9 mouse cellular contexts compared by ENCODE assay signal in the genomic region with DNA sequence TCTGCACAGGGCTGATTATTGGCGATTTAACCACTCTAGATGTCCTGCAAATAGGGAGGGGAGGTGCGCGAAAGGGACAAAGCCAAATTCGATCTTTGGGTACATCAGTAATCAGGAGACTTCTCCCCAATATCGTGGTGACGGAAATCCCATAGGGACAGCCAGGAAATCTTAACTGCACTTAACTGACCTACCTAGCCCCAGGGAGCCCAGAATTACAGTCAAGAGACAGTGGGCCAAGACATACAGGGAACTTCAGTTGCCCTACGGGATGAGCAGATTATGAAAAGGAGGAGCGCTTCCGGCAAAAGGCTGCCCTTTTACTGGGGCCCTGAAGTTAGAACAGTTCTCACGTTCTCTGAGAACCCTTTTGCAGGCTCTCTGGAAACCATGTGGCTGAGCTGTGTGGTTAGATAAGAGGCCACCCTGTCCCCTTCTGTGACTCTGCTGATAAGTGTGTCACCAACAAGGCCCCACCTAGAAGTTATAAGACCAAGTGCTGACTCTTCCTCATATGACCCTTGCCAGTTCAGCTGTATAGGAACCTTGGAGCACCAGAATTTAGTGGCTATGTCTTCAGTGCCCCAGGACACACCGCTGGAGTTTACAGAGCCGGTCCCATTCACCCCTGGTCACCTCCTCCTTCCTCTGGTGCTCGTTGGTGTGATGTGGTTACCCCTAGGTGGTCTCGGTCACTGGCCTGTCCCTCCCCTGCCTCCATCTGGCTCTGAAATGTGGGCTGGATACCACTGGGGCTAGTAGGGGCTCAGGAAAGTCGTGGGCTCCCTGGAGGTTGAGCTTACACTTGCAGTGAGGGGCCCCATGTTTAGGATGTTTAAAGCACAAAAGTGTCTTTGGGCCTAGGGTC. TPM values are rescaled to one million over a fixed set of nuclear protein-coding genes. Genes with fewer than 3 reads are reported as not detected.
DNase-seq lines count a peak whose midpoint lies in the region; ATAC-seq lines count a peak whose summit lies in the region.
"Had no signal": no experiment of that assay in that cellular context is flagged by ENCODE, and none has a peak within 500 bp of the region (broad histone marks: within the 10 kb centered on the region; RNA-seq: fewer than 3 reads in every experiment).

No protein-coding gene starts in this region.

- 34% methylated on average over 15 of the region's 15 CpGs for WGBS in heart, embryonic 12.5 days
- WGBS in hindbrain, embryonic 14.5 days: 71% methylated on average over 15 of the region's 15 CpGs
- 71% methylated on average over 15 of the region's 15 CpGs for WGBS in midbrain, embryonic 14.5 days

- 0 out of 2 replicates have a peak, but pooled peaks cover 5% of the 10 kb centered on the region for H3K36me3 ChIP-seq in heart, embryonic 12.5 days
- no peaks in the 10 kb centered on the region for H3K36me3 ChIP-seq in hindbrain, embryonic 14.5 days (replicated peaks; ENCODE audit: control insufficient read depth, insufficient read depth)
- H3K36me3 ChIP-seq in midbrain, embryonic 14.5 days (ENCODE audit: control insufficient read depth, insufficient read depth, low read length): no peaks in the 10 kb centered on the region

- peaks cover 44% of the 10 kb centered on the region for H3K4me1 ChIP-seq in heart, embryonic 12.5 days (replicated peaks)
- H3K4me1 ChIP-seq in hindbrain, embryonic 14.5 days (replicated peaks; ENCODE audit: control insufficient read depth, insufficient read depth, low read length): peaks cover 16% of the 10 kb centered on the region
- peaks cover 19% of the 10 kb centered on the region for H3K4me1 ChIP-seq in midbrain, embryonic 14.5 days (ENCODE audit: control insufficient read depth, insufficient read depth, low read length)

- H3K27ac ChIP-seq in heart, embryonic 12.5 days (ENCODE audit: poor library complexity, severe bottlenecking): peak overlapping the region; percentile 71
- H3K27ac ChIP-seq in hindbrain, embryonic 14.5 days: no peak overlapping the region
- H3K27ac ChIP-seq in midbrain, embryonic 14.5 days (replicated peaks; ENCODE audit: low read depth, low read length): no peak overlapping the region

- H3K9me3 ChIP-seq in heart, embryonic 12.5 days (replicated peaks): no peaks in the 10 kb centered on the region
- H3K9me3 ChIP-seq in hindbrain, embryonic 14.5 days (ENCODE audit: control insufficient read depth, low read length): no peaks in the 10 kb centered on the region
- H3K9me3 ChIP-seq in midbrain, embryonic 14.5 days (ENCODE audit: control insufficient read depth, low read length): no peaks in the 10 kb centered on the region

- DNase-seq in heart, postnatal 25 days (ENCODE audit: low spot score): no peak
- no peak for DNase-seq in hindbrain, embryonic 14.5 days (ENCODE audit: low spot score)
- no peak for DNase-seq in midbrain, embryonic 14.5 days
- no peak for DNase-seq in MN1 (ENCODE audit: low spot score)
- no peak for DNase-seq in adrenal gland, adult 2 months
- DNase-seq in cerebellum, postnatal 14 days: no peak

- no peaks in the 10 kb centered on the region for H3K27me3 ChIP-seq in heart, embryonic 12.5 days (replicated peaks)
- peaks cover 18% of the 10 kb centered on the region for H3K27me3 ChIP-seq in hindbrain, embryonic 14.5 days (ENCODE audit: control insufficient read depth, insufficient read depth, low read length)
- peaks cover 9% of the 10 kb centered on the region for H3K27me3 ChIP-seq in midbrain, embryonic 14.5 days (ENCODE audit: control insufficient read depth, insufficient read depth, low read length)
- H3K27me3 ChIP-seq: Patski had no signal

- intact Hi-C loops in heart, postnatal 25 days (cut with DNase I): no loop called here

- ATAC-seq in heart, embryonic 12.5 days (ENCODE audit: insufficient number of reproducible peaks, low FRiP score): peak; percentile 44
- peak; percentile 6 for ATAC-seq in activated CD4-positive, CD25-positive, alpha-beta regulatory T cell, adult 4 months
- ATAC-seq in hindbrain, embryonic 14.5 days (ENCODE audit: low FRiP score): no peak
- no peak for ATAC-seq in midbrain, embryonic 14.5 days (ENCODE audit: low FRiP score, low TSS enrichment)
- ATAC-seq: Patski had no signal

- peak overlapping the region; percentile 82 for H3K9ac ChIP-seq in heart, embryonic 12.5 days
- peak overlapping the region; percentile 50; the same call in 1 of the 2 replicates for H3K9ac ChIP-seq in hindbrain, embryonic 14.5 days
- H3K9ac ChIP-seq in midbrain, embryonic 14.5 days (replicated peaks; ENCODE audit: low read length): no peak overlapping the region

- H3K4me2 ChIP-seq in heart, embryonic 12.5 days: peak overlapping the region; percentile 84
- peak overlapping the region; percentile 51 for H3K4me2 ChIP-seq in hindbrain, embryonic 14.5 days (replicated peaks)
- peak overlapping the region; percentile 47; the same call in 1 of the 2 replicates for H3K4me2 ChIP-seq in midbrain, embryonic 14.5 days (ENCODE audit: low read length)

- peak overlapping the region; percentile 57 for H3K4me3 ChIP-seq in heart, embryonic 12.5 days
- H3K4me3 ChIP-seq in hindbrain, embryonic 14.5 days (replicated peaks; ENCODE audit: low read length): no peak overlapping the region
- H3K4me3 ChIP-seq in midbrain, embryonic 14.5 days (replicated peaks; ENCODE audit: low read depth, low read length): no peak overlapping the region

RNA-seq across cellular contexts. Expression of a gene that starts 3.1 kb away (rescaled TPM):
- polyA plus RNA-seq in heart, embryonic 12.5 days (2016; fragmentation: Nextera tagmentation; extraction: Ambion mirVana): 299 and 309 TPM in 2 replicates
- 100 to 1,000 TPM; 203 to 204 TPM for total RNA-seq in heart, postnatal 25 days (2021)
- polyA plus RNA-seq in activated CD4-positive, CD25-positive, alpha-beta regulatory T cell, adult 4 months (2017; shearing (Covaris generic)): 100 to 1,000 TPM; 132 to 140 TPM
- polyA plus RNA-seq in hindbrain, embryonic 14.5 days (2014; fragmentation: Nextera tagmentation; extraction: Ambion mirVana): 349 and 367 TPM in 2 replicates
- 286 and 365 TPM in 2 replicates for polyA plus RNA-seq in midbrain, embryonic 14.5 days (2014; fragmentation: Nextera tagmentation; extraction: Ambion mirVana)
- total RNA-seq in adrenal gland, adult 2 months (2021): 100 to 1,000 TPM; 187 to 197 TPM
- 190 and 213 TPM in 2 replicates for polyA plus RNA-seq in adrenal gland, adult 2 months (2012; rRNA removed)

RNA-seq across cellular contexts. Expression of a gene that starts 3.2 kb away (rescaled TPM):
- 9.8 and 9.9 TPM in 2 replicates for polyA plus RNA-seq in heart, embryonic 12.5 days (2016; fragmentation: Nextera tagmentation; extraction: Ambion mirVana)
- total RNA-seq in heart, postnatal 25 days (2021): 1 to 10 TPM in 1 of 2 experiments, under 1 TPM in 1; 0.70 to 1.4 TPM
- 1 to 10 TPM; 5.3 to 5.8 TPM for polyA plus RNA-seq in activated CD4-positive, CD25-positive, alpha-beta regulatory T cell, adult 4 months (2017; shearing (Covaris generic))
- 1.5 and 1.8 TPM in 2 replicates for polyA plus RNA-seq in hindbrain, embryonic 14.5 days (2014; fragmentation: Nextera tagmentation; extraction: Ambion mirVana)
- 0.85 and 1.3 TPM in 2 replicates for polyA plus RNA-seq in midbrain, embryonic 14.5 days (2014; fragmentation: Nextera tagmentation; extraction: Ambion mirVana)
- total RNA-seq in adrenal gland, adult 2 months (2021): 1 to 10 TPM in 1 of 2 experiments, under 1 TPM in 1; 0.40 to 1.1 TPM
- polyA plus RNA-seq in adrenal gland, adult 2 months (2012; rRNA removed): 0.44 and 0.55 TPM in 2 replicates

RNA-seq across cellular contexts. Expression of a gene that starts 3.2 kb away (rescaled TPM):
- polyA plus RNA-seq in heart, embryonic 12.5 days (2016; fragmentation: Nextera tagmentation; extraction: Ambion mirVana): 40.5 and 44.6 TPM in 2 replicates
- total RNA-seq in heart, postnatal 25 days (2021): 10 to 100 TPM; 32.0 to 33.3 TPM
- 10 to 100 TPM; 44.2 to 63.7 TPM for polyA plus RNA-seq in activated CD4-positive, CD25-positive, alpha-beta regulatory T cell, adult 4 months (2017; shearing (Covaris generic))
- 32.1 and 38.7 TPM in 2 replicates for polyA plus RNA-seq in hindbrain, embryonic 14.5 days (2014; fragmentation: Nextera tagmentation; extraction: Ambion mirVana)
- 23.0 and 27.3 TPM in 2 replicates for polyA plus RNA-seq in midbrain, embryonic 14.5 days (2014; fragmentation: Nextera tagmentation; extraction: Ambion mirVana)
- total RNA-seq in adrenal gland, adult 2 months (2021): 10 to 100 TPM; 62.8 to 64.0 TPM
- polyA plus RNA-seq in adrenal gland, adult 2 months (2012; rRNA removed): 136 and 165 TPM in 2 replicates

RNA-seq across cellular contexts. Expression of a gene that starts 12.2 kb away (rescaled TPM):
- polyA plus RNA-seq in heart, embryonic 12.5 days (2016; fragmentation: Nextera tagmentation; extraction: Ambion mirVana): 475 and 496 TPM in 2 replicates
- total RNA-seq in heart, postnatal 25 days (2021): 100 to 1,000 TPM; 683 to 734 TPM
- polyA plus RNA-seq in activated CD4-positive, CD25-positive, alpha-beta regulatory T cell, adult 4 months (2017; shearing (Covaris generic)): 100 to 1,000 TPM; 486 to 595 TPM
- polyA plus RNA-seq in hindbrain, embryonic 14.5 days (2014; fragmentation: Nextera tagmentation; extraction: Ambion mirVana): 383 and 445 TPM in 2 replicates
- 375 and 469 TPM in 2 replicates for polyA plus RNA-seq in midbrain, embryonic 14.5 days (2014; fragmentation: Nextera tagmentation; extraction: Ambion mirVana)
- total RNA-seq in adrenal gland, adult 2 months (2021): 100 to 1,000 TPM; 454 to 511 TPM
- polyA plus RNA-seq in adrenal gland, adult 2 months (2012; rRNA removed): 169 and 274 TPM in 2 replicates

RNA-seq across cellular contexts. Expression of a gene that starts 38.2 kb away (rescaled TPM):
- 7.3 and 8.0 TPM in 2 replicates for polyA plus RNA-seq in heart, embryonic 12.5 days (2016; fragmentation: Nextera tagmentation; extraction: Ambion mirVana)
- 10 to 100 TPM; 21.5 to 25.4 TPM for total RNA-seq in heart, postnatal 25 days (2021)
- polyA plus RNA-seq in activated CD4-positive, CD25-positive, alpha-beta regulatory T cell, adult 4 months (2017; shearing (Covaris generic)): 1 to 10 TPM; 3.6 to 6.5 TPM
- 2.3 and 2.5 TPM in 2 replicates for polyA plus RNA-seq in hindbrain, embryonic 14.5 days (2014; fragmentation: Nextera tagmentation; extraction: Ambion mirVana)
- polyA plus RNA-seq in midbrain, embryonic 14.5 days (2014; fragmentation: Nextera tagmentation; extraction: Ambion mirVana): 0.76 and 2.1 TPM in 2 replicates
- 10 to 100 TPM; 37.9 to 39.6 TPM for total RNA-seq in adrenal gland, adult 2 months (2021)
- 51.0 and 66.2 TPM in 2 replicates for polyA plus RNA-seq in adrenal gland, adult 2 months (2012; rRNA removed)

Comparison
In these comparisons a context has a peak if more than half of its experiments do, and no peak if none do; other contexts are left out.
1. ATAC-seq: peak in heart, embryonic 12.5 days (single experiment) and activated CD4-positive, CD25-positive, alpha-beta regulatory T cell, adult 4 months (single experiment); none in hindbrain, embryonic 14.5 days (single experiment) and midbrain, embryonic 14.5 days (single experiment).
2. Peak in every context shown above with its lines, with median percentiles within 50 percentile points of each other: H3K4me2 ChIP-seq.